Mouse (Mus musculus) sigmoid colon, adult 10 weeks (tissue): ENCODE measurements around the gene Dok3. TPM values are rescaled to one million over a fixed set of nuclear protein-coding genes. Genes with fewer than 3 reads are reported as not detected.

Source experiments
- polyA plus RNA-seq: library from polyadenylated mRNA; stranded (reverse); fragments of 350-450 nt; fragmentation: Illumina TruSeq; extraction: RNeasy Lipid Tissue Mini Kit (QIAGEN cat#74804); gene quantifications from one replicate; pipeline ENCODE4 v1.2.3, GENCODE M21; 2014; ENCODE audit warnings: low read depth, low replicate concordance

Gene Dok3
- 0.35 TPM for polyA plus RNA-seq

DNA sequence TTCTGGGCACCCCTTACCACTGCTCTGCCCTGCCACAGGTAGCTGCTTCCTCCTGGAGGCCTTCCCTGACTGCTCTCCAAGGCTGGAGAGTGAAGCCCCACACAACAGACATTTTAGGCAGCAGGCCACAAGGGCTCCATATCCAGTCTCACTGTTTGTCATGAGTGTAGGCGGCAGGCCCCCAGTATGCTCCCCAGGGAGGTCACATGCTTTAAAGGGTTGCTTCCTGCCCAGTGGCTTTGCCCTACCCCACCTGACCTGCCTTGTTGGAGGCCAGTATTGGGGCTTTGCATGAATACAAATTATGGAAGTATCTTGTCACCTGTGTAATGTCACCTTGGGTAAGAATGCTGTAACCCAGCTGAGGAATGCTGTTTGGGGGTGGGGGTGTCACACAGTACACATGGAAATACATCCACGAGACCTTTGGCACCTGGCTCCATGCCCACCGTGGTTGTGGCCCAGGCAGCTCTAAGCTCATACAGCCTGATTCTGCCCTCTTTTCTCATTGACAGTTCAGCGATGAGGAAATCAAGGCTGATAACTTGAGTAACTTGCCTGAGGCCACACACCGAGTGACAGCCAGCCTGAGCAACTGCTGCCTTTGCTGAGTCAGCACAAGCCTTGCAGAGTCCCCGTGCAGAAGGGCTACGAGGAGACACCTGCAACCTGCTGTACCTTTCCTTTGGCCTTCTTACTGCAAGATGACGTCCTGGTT is at the start of gene Dok3:
Gene Dok3 (minus strand): TSS at position 99 of the 718 bp plus-strand sequence.

DNA sequence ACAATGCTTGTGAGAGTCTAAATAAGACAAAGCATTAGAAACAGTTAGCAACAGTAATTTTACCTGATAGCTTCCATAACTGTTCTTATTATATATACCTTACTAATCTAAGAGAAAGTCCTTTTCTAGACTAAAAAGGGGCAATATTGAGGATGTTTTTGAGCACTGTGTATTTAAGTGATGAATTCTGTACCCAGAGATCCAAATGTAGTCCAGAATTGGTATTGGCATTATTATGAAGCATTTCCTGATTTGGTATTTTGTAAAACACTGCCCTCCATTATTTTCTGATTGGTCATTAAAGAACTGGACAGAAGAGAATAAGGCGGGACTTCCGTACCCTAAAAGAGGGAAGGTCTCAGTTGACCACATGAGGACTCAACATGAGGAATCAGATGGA is 44.3 kb upstream of the Dok3 start, which contains the start of gene Tmed9:
Gene Tmed9 (plus strand): TSS at position 301 of the 400 bp plus-strand sequence.

GRCm38 (mm10) chr13:55571027-55571751 is 42.1 kb upstream of the Dok3 start, which contains the start of gene Fam193b:
Fam193b (minus strand) TSS chr13:55571120.

GRCm38 (mm10) chr13:55536194-55537175 is 7.4 kb upstream of the Dok3 start, which contains the start of gene Ddx41:
Ddx41 (minus strand) TSS chr13:55536658.

DNA sequence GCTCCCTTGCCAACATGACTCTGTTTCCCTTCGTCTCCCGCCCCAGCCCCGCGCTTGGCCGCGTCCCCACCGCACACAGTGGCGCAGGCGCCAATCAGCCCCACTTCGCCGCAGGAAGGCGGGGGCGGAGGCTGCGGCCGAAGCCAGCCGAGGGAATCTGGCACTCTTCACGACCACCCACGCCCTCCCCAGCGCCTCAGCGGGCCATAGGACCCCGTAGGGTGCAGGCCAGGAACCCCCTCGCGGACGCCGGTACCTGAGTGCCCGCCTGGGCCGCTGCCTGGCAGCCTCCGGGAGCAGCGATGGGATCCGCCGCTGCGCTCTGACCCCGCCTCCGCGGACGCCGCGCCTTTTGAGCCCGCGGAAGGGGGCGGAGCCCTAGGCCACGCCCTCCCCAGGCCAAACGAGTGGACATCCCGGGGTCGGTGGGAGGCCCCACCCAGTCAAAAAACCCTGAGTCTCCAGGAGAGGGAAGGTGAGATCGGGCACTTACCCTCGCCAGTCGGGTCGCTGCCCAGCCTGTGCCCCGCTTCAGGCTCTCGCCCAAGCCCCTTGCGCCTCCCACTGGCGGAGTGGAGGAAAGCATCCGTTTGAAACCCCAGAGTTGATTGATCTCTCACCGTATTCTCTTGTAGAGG is 15.9 kb downstream of the Dok3 start, which contains the start of gene Pdlim7:
Gene Pdlim7 (minus strand): TSS at position 566 of the 638 bp plus-strand sequence.

DNA sequence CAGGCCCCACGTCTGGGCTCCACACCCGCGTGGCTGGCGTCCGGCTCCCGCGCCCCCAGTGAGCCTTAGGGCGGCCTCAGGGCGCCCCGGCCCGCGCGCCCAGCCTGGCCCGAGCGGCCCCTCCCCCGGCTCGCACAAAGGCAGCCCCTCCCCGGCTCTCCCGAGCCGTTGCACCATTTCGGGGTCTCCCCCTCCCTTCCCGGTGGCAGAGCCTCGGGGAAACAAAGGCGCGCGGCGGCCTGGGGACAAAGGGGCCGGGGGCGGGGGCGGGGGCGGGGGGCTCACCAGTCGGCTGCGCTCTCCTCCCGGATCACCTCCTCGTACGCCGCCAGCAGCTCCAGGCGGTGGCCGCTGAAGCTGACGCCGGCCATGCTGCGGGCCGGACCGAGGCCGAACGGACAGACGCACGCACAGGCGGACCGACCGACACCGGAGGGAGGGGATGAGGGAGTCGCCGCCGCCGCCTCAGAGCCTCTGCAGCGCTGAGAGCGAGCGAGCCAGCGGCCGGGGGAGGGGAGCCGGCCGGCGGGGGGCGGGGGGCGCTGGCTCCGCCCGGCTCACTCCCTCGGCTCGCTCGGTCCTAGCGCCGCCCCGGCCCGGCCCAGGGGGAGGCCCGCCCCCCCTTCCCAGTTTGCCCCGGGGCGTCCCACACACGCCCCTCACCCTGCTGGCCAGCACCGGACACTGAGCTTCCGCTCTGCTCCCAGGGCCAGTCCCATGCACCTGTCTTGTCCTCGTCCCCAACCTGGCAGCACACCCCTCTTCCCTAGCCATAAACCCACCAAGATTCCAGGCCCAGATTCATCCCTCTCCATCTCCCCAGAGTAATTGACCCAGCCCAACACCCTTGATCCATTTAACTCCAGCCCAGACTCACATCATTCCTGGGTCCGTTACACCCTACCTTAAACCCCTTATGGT is 41.3 kb downstream of the Dok3 start, which contains the start of gene Dbn1:
Gene Dbn1 (minus strand): TSS at position 534 of the 921 bp plus-strand sequence.

Other genes starting within 250 kb of the Dok3 start
- gene Prelid1, start 208.8 kb downstream of the Dok3 start, polyA plus RNA-seq: 10.2 TPM
- gene Rab24, start 207.3 kb downstream of the Dok3 start, polyA plus RNA-seq: 13.6 TPM
- not detected for gene Mxd3, start 199.5 kb downstream of the Dok3 start, polyA plus RNA-seq
- 29.8 TPM for gene Lman2, start 166.5 kb downstream of the Dok3 start, polyA plus RNA-seq
- not detected for gene Rgs14, start 159.6 kb downstream of the Dok3 start, polyA plus RNA-seq
- not detected for gene Slc34a1, start 131.1 kb downstream of the Dok3 start, polyA plus RNA-seq
- gene Pfn3, start 114.1 kb downstream of the Dok3 start, polyA plus RNA-seq: not detected
- not detected for gene F12, start 102.5 kb downstream of the Dok3 start, polyA plus RNA-seq
- 10.4 TPM for gene Grk6, start 84.2 kb downstream of the Dok3 start, polyA plus RNA-seq
- not detected for gene Prr7, start 65.0 kb downstream of the Dok3 start, polyA plus RNA-seq
- gene Dbn1, start 41.2 kb downstream of the Dok3 start, polyA plus RNA-seq: 0.98 TPM
- 1.1 TPM for gene Pdlim7, start 15.6 kb downstream of the Dok3 start, polyA plus RNA-seq
- gene Ddx41, start 7.4 kb upstream of the Dok3 start, polyA plus RNA-seq: 1.0 TPM
- 7.6 TPM for gene Fam193b, start 41.8 kb upstream of the Dok3 start, polyA plus RNA-seq
- 57.2 TPM for gene Tmed9, start 44.4 kb upstream of the Dok3 start, polyA plus RNA-seq
- gene B4galt7, start 70.6 kb upstream of the Dok3 start, polyA plus RNA-seq: 3.3 TPM
- 57.1 TPM for gene Caml, start 93.7 kb upstream of the Dok3 start, polyA plus RNA-seq
- 91.2 TPM for gene Ddx46, start 105.7 kb upstream of the Dok3 start, polyA plus RNA-seq
- gene B230219D22Rik, start 163.8 kb upstream of the Dok3 start, polyA plus RNA-seq: 129 TPM
- 84.2 TPM for gene Txndc15, start 185.4 kb upstream of the Dok3 start, polyA plus RNA-seq
- 12.6 TPM for gene Pcbd2, start 198.1 kb upstream of the Dok3 start, polyA plus RNA-seq